Mouse (Mus musculus) ES-CJ7 (cell line): ENCODE data around the gene Slc5a7.
A peak's percentile ranks its signal among the peaks of the same experiment; 100 is the strongest.

ENCODE experiments used
- DNase-seq: peaks from one replicate; pipeline ENCODE4 v3.0.0; 2011; ENCODE audit warnings: low read depth, low spot score

Gene Slc5a7

DNA sequence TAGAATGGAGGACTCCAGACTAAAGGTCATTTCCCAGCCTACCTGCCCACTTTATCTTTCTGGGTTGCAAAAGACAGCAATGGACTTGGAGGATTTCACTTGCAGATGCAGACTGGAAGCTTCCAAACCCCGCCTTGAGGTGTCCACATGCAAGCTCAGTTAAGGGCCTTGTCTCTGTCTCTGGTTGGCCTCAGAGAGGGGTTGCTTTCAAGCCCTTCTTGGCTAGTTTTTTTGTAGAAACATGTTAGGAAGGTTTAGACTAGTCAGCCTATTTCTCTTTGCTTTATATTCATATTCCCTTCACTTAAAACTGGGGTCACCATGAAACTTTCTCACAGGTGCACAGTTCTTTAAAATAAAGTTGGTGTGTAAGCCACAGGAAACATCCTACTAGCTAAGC, at the start of gene Slc5a7:
Gene Slc5a7 (minus strand): TSS at position 101 of the 400 bp plus-strand sequence.
- no peak for DNase-seq

DNA sequence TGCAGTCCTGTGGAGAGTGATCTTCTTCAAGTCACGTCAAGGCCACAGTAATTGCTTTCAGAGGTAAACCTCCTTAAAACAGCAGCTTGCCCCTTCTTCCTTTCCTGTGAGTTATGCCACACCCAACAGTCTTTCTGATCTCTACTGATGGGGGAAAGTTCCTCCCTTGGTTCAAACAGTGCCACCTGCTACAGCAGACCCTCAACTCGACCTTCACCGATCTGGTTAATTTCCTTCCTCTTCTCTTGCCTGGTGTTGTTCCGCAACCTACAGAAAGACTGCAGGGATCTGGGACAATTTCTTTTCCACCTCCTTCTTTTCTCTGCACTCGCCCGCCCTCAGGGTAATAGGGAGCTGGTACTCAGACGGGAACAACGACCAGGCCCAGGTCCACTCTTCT, 48.8 kb upstream of the Slc5a7 start:
- no peak for DNase-seq

DNA sequence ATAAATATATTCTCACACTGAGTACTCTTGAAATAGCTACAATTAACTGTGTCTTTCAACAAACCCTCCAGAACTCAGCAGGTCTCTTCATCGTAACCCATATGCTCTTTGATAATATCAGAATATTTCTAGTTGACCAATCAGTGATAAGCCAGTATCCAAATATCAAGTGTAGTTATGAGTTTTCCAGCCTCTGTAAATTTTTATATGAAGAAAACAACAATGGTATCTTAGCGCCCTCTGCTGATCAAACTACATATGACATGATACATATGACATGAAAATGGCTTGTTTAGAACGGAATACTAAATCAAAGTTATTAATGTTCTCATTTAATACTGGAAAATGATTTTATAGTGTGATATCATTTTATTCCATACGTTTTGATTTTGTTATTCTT, 44.6 kb upstream of the Slc5a7 start:
- DNase-seq = peak; percentile 24

DNA sequence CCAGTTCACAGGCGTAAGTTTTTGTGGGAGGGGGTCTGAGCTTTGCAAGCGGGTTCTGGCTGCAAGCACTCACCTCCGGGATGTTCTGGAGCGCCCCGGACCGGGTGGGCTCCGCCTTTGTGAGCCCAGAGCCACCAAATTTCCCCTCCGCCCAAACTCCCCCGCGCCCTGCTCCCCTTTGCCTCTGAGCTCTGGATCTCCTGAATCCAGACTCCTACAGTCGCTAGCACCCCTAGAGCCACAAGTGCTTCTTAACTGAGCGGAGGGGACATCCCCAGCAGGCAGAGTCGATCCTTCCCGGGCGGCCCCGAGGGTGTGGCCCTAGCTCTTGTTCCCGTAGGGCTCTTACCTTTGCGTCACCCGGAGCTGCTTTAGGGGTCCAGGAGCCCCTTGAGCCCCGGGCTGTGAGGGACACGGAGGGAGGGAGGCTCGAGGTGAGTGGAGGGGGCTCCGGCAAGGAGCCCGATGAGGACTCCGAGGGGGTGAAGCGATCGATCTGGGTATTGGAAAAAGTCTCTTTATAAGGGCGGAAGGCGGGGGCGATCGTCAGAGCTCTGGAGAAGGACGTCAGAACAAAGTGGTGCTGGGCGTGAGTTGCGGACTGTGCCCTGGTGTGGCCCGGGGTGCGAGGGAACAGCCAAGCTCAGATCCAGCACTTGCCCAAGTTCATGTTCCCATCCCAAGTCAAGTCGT, 456 bp downstream of the Slc5a7 start:
- DNase-seq = peak; percentile 29

DNA sequence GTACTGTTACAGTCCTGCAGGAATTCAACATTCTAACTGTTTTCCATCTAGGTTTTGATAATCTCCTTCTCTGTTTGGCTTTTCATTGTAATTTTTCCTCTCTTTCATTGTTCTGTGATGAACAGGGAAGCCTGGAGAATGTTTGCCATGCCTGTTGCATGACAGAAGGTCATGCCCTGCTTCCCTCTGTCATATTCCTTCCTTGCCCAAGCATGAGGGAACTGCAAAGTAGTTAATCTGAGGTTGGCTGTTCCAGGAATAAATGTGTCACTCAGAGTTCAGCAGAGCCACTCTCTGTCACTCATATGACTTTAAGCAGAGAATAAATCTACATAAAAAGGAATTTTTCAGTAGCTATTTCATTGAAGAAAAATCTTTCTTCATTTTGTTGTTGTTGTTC, 48.1 kb downstream of the Slc5a7 start:
- DNase-seq = no peak

DNA sequence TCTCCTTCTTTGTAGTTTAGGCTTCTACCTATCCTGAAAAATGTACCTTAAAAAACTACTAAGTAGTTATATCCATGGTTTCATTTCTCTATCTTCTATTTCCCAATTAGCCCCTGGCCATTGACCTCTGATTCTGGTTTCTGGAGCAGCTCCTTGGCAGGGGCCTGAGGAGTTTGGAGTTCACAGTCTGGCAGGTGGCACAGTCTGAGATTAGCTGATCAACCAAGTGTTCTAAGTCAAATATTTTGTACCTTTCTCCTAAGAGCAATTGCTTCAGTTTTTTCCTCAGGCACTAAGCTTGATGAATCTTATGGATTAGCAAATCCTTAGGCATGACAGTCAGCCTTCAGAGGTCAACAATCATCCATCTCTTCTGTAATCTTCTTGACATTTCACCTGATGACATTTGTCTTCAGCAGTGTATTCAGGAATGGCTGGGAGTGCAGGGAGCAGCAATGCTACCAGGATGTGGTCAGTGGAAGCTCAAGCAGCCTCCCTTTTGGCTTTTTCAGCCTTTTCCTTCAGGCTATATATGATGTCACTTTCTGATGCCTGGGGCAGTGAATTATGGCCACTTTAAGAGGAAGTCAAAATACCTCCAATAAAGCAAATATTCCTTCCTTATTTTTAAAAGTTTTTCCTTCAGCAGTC, 55.1 kb downstream of the Slc5a7 start:
- DNase-seq = no peak

DNA sequence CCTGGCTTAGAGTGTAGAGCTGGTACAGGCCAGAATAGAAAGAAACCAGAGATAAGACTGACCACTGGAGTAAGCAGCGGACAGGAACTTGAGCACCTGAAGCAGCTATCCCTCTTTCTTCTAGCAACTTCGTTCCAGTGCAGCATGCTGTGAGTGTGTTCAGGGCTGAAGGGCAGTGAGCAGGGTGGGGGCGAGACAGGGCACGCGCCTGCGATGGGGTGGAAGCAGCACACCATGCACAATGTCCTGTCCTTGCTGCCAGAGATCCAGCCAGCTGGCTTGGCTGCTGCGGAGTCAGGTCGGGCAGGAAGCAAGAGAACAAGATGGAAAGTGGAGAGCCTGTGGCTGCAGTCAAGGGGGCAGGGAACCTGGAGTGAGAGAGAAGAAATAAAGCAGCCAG, 59.4 kb downstream of the Slc5a7 start:
- no peak for DNase-seq
